Mouse (Mus musculus) liver, embryonic 11.5 days (tissue): ENCODE measurements at regions not wholly inside any gene's neighbourhood (a gene's known extent, or its start where the extent isn't known, plus 50 kb on each side); places are given as distances from the start of the nearest gene placed in this dataset.

Experiments
- ATAC-seq: fragments of 200-750 bp; cut with Nextera tagmentation; replicated peaks from 2 replicates; pipeline ENCODE4 v1.8.0; 2017; ENCODE audit warnings: moderate number of reproducible peaks, mild to moderate bottlenecking, moderate TSS enrichment, moderate library complexity; ENCODE audit not compliant: low FRiP score
- DNase-seq: peaks from one replicate; pipeline ENCODE4 v3.0.0-alpha.2; 2017; ENCODE audit warnings: low spot score
- H3K27ac ChIP-seq: fragments of 300-500 bp; sonication (generic); 2 replicates; pipeline ENCODE4 v1.5.1; 2014; ENCODE audit warnings: mild to moderate bottlenecking, low read depth, low read length, control low read depth
- H3K27me3 ChIP-seq: fragments of 300-500 bp; sonication (generic); replicated peaks from 2 replicates; pipeline ENCODE4 v1.6.1; 2014; ENCODE audit warnings: low read length, mixed read lengths; ENCODE audit not compliant: control insufficient read depth, insufficient read depth
- H3K36me3 ChIP-seq: fragments of 300-500 bp; sonication (generic); 2 replicates; pipeline ENCODE4 v1.6.1; 2014; ENCODE audit warnings: mild to moderate bottlenecking, low read length, moderate library complexity, mixed read lengths; ENCODE audit not compliant: control insufficient read depth, insufficient read depth
- H3K4me1 ChIP-seq: fragments of 300-500 bp; sonication (generic); replicated peaks from 2 replicates; pipeline ENCODE4 v1.6.1; 2014; ENCODE audit warnings: low read length, mixed read lengths; ENCODE audit not compliant: control insufficient read depth, insufficient read depth
- H3K4me2 ChIP-seq: fragments of 300-500 bp; sonication (generic); 2 replicates; pipeline ENCODE4 v1.6.1; 2014; ENCODE audit warnings: mild to moderate bottlenecking, control low read depth, moderate library complexity
- H3K4me3 ChIP-seq: fragments of 300-500 bp; sonication (generic); 2 replicates; pipeline ENCODE4 v1.5.1; 2014; ENCODE audit warnings: low read depth, low read length, control low read depth
- H3K9ac ChIP-seq: fragments of 300-500 bp; sonication (generic); 2 replicates; pipeline ENCODE4 v1.6.1; 2014; ENCODE audit warnings: low read depth, low read length, control low read depth
- H3K9me3 ChIP-seq: fragments of 300-500 bp; sonication (generic); 2 replicates; pipeline ENCODE4 v1.6.1; 2016; ENCODE audit warnings: low read length, inconsistent platforms, mixed read lengths; ENCODE audit not compliant: control insufficient read depth
- WGBS: fragments of 180-500 bp; shearing (Covaris S2); extraction: QIAGEN DNeasy Blood & Tissue Kit; methylation state at CpG from one replicate; pipeline ENCODE4 v1.1.7; 2014; 5-methylcytosine and 5-hydroxymethylcytosine counted together

DNA sequence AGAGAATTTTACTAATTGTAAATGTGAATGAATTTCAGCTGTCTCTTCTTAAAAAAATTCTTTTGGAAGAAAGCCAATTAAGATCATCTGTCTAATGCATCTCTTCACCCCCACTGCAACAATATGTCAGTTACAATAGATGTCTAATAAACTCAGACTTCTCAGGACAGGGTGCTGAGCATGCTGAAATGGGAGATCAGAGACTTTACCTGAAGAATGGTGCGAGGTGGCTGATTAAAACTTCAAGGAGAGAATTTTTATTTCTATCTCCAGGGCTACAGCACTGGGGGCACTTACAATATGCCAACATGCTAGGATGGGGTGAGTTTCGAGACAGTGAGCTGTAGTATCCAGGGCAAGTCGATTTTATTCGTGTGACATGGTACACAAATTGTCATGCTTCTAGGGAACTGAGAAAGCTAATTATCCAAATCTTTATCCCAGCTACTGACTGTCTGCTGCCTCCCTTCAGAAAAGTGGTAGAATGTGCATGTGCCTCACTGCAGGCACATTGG is 449.0 kb upstream of the Fam92a start:
- DNase-seq (no peak), ATAC-seq (no peak)
- Histone ChIP-seq H3K27ac (no peak overlapping the region), H3K27me3 (no peaks in the 10 kb centered on the region), H3K4me1 (no peaks in the 10 kb centered on the region), H3K4me2 (no peak overlapping the region), H3K36me3 (no peaks in the 10 kb centered on the region), H3K9ac (no peak overlapping the region), H3K4me3 (no peak overlapping the region), H3K9me3 (no peaks in the 10 kb centered on the region)
- 75% methylated on average over 4 of the region's 4 CpGs for WGBS

DNA sequence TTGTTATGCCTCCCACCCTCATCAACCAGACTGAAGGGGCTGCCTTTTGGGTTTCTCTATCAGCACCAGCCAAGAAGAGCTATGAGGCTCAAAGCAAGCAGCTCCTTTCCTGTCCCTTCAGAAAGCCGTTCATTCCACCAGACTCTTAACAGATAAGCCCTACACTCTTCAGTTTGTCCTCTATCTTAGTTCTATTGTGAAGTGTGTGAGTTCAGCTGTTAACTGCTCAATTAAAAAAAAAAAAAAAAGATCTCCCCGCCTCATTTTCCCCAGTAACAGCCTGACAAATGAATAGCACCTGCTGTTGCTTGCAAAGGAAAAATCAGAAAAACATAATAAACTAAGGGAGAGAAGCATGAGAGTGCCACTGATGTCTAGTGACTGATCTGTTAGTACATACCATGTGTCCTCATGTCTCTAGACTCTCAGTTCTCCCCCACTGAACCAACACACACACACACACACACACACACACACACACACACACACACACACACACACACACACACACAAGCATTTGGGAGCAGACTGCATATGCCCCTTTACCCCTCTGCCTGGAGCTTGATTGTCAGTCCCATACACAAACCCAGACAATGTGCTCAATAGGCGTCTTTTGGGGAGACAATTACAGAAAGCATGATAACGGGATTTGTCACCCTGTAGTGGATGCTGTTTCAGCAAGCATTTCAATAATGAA is 448.4 kb upstream of the Fam92a start:
- DNase-seq = no peak
- H3K27ac ChIP-seq = no peak overlapping the region
- 44% methylated on average over 4 of the region's 4 CpGs for WGBS
- H3K4me2 ChIP-seq = no peak overlapping the region
- H3K4me1 ChIP-seq = no peaks in the 10 kb centered on the region
- ATAC-seq = peak; percentile 41; the same call in 1 of the 2 replicates
- no peak overlapping the region for H3K4me3 ChIP-seq
- H3K9me3 ChIP-seq = no peaks in the 10 kb centered on the region
- H3K9ac ChIP-seq = no peak overlapping the region
- H3K36me3 ChIP-seq = no peaks in the 10 kb centered on the region
- no peaks in the 10 kb centered on the region for H3K27me3 ChIP-seq

GRCm38 (mm10) chr4:12616665-12617064 is 444.9 kb upstream of the Fam92a start:
- H3K36me3 ChIP-seq = no peaks in the 10 kb centered on the region
- H3K9me3 ChIP-seq = no peaks in the 10 kb centered on the region
- no peak for DNase-seq
- ATAC-seq = no peak
- 75% methylated on average over 5 of the region's 5 CpGs for whole genome bisulfite sequencing
- no peak overlapping the region for H3K4me2 ChIP-seq
- no peaks in the 10 kb centered on the region for H3K4me1 ChIP-seq
- H3K9ac ChIP-seq = no peak overlapping the region
- H3K27me3 ChIP-seq = no peaks in the 10 kb centered on the region
- H3K4me3 ChIP-seq = no peak overlapping the region
- no peak overlapping the region for H3K27ac ChIP-seq

DNA sequence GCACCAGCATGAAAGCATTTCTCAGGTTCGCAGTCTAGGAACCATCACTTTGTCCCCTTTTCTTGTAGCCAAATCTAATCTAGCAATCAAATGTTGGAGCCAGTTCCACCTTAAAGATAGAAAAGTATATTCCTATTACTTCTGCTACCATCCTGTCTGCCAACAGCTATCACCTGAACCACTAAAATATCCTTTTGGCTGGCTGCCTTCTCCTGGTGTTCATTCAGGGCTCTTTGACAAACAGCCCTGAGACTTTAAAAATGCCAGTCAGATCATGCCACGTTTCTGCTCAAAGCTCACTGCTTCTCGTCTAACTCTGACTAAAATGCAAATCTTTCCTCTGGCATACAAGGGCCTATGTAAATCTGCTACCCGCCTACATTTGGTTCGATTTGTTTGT is 439.7 kb upstream of the Fam92a start:
- 76% methylated on average over 5 of the region's 5 CpGs for WGBS
- Histone ChIP-seq H3K9me3 (no peaks in the 10 kb centered on the region), H3K4me3 (no peak overlapping the region), H3K27ac (no peak overlapping the region), H3K9ac (no peak overlapping the region), H3K36me3 (no peaks in the 10 kb centered on the region), H3K4me1 (no peaks in the 10 kb centered on the region), H3K4me2 (no peak overlapping the region), H3K27me3 (no peaks in the 10 kb centered on the region)
- ATAC-seq (no peak), DNase-seq (no peak)

DNA sequence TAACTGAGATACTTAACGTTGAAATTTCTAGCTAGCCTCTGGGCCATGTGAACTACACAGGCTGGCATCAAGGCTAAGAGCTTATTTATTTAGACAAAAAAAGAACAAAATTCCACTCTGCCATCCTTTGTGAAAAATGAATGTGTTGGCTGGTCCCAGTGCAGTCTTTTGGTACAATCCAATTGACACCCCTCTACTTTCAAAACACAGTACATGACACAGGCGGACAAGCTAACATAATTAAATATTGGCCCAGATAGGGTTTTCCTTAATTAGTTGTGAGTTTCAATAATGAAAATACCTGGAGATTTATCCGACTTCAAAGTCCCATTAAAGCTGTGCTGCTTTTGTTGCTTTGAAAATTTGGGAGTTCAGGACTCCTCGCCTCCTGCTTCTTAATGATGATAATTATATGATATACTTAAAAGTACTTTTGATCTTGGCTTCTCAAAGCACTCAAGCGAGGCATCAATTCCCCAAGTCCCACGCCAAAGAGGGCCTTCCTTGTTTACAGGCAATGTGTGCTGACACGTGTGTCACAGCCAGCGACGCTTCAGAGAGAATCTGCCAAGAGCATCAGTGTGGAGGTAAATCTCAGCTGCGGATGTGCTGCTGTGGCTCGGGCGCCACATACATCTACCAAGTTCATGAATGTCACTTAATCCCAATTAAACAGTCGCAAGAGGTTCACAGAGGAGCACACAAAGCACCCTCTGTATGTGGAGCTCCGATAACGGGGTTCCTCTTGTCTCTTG is 429.5 kb upstream of the Fam92a start:
- H3K4me3 ChIP-seq = no peak overlapping the region
- no peak overlapping the region for H3K4me2 ChIP-seq
- H3K36me3 ChIP-seq = no peaks in the 10 kb centered on the region
- DNase-seq (no peak), ATAC-seq (no peak)
- no peaks in the 10 kb centered on the region for H3K27me3 ChIP-seq
- WGBS = 84% methylated on average over 15 of the region's 15 CpGs
- H3K9ac ChIP-seq = no peak overlapping the region
- no peak overlapping the region for H3K27ac ChIP-seq
- no peaks in the 10 kb centered on the region for H3K9me3 ChIP-seq
- H3K4me1 ChIP-seq = no peaks in the 10 kb centered on the region

DNA sequence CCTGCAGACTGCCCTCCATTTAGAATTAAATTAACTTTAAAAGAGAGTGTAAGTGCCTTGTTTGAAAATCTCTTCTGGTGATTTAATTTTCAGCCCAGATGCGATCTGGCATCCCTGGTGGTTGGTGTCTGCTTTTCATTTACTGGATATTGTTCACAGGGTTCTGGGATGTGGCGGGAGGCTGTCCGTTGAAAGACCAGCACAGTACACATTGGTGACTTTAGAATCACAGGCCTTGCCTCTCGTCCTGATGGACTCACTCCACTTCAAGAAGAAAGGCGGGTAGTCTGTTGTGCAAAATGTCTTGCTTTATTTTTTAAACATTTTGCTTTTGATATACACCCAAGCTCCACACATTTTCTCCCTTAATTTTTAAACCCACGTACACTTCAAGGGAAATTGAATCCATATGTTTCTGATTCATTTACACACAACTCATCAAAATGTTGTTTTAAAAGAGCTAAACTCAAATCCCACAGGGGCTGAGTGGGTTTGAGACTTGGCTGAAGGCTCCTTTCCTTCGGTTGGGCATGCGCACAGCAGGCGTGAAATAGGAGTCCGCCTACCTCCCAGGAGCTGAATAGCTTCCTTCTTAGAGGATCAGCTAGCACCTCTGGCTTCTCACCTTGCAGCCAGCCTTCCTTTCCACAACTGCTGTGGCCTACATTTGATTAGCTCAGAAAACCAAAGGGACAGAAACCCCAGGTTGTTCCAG is 424.1 kb upstream of the Fam92a start:
- WGBS = 73% methylated on average over 10 of the region's 10 CpGs
- no peak for DNase-seq

DNA sequence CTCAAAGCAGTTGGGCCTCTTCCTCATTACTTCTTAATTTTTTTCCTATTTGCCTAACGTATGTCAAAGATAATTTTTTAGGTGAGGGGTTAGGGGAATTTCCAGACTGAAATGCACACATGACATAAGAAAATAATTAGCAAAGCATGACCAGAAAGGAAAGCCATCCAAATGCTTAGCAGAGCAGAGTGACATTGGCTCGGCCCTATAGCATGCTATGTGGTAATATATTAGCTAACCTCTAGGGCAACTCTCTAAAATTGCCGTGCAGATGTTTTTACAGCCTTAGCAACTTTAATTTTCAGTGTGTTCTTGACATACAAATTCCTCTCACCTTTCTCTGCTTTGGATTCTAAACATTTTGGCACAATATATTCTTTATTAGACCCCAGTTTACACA is 421.2 kb upstream of the Fam92a start:
- no peaks in the 10 kb centered on the region for H3K27me3 ChIP-seq
- 74% methylated on average over 3 of the region's 3 CpGs for WGBS

More for the DNA sequence above, 424.1 kb upstream of the Fam92a start:
- no peaks in the 10 kb centered on the region for H3K4me1 ChIP-seq
- H3K27me3 ChIP-seq = no peaks in the 10 kb centered on the region
- ATAC-seq = no peak
- H3K36me3 ChIP-seq = no peaks in the 10 kb centered on the region
- no peaks in the 10 kb centered on the region for H3K9me3 ChIP-seq
- no peak overlapping the region for H3K4me2 ChIP-seq
- H3K4me3 ChIP-seq = no peak overlapping the region
- H3K9ac ChIP-seq = no peak overlapping the region
- no peak overlapping the region for H3K27ac ChIP-seq

GRCm38 (mm10) chr4:12578102-12578501 is 406.3 kb upstream of the Fam92a start:
- Histone ChIP-seq H3K4me2 (no peak overlapping the region), H3K36me3 (no peaks in the 10 kb centered on the region), H3K4me3 (no peak overlapping the region), H3K27ac (no peak overlapping the region), H3K27me3 (no peaks in the 10 kb centered on the region), H3K9ac (no peak overlapping the region), H3K4me1 (no peaks in the 10 kb centered on the region), H3K9me3 (no peaks in the 10 kb centered on the region)
- WGBS = 78% methylated on average over 4 of the region's 4 CpGs
- no peak for DNase-seq
- no peak for ATAC-seq

More for the DNA sequence above, 421.2 kb upstream of the Fam92a start:
- Histone ChIP-seq H3K9me3 (no peaks in the 10 kb centered on the region), H3K4me2 (no peak overlapping the region), H3K4me1 (no peaks in the 10 kb centered on the region), H3K27ac (no peak overlapping the region), H3K36me3 (no peaks in the 10 kb centered on the region), H3K9ac (no peak overlapping the region), H3K4me3 (no peak overlapping the region)
- DNase-seq = no peak
- no peak for ATAC-seq
